Mouse (Mus musculus) cerebellum, adult 9-10 months (tissue): ENCODE results near the gene Uvrag.
A peak's percentile ranks its signal among the peaks of the same experiment; 100 is the strongest.

Experiments used
- DNase-seq: peaks from one replicate; pipeline ENCODE4 v3.0.0; 2022

Gene Uvrag

GRCm38 (mm10) chr7:98916581-98916980, 224.4 kb downstream of the Uvrag start:
- DNase-seq = no peak

- DNase-seq = no peak
Observed at GRCm38 (mm10) chr7:98912953-98913360, 228.0 kb downstream of the Uvrag start.

GRCm38 (mm10) chr7:98911276-98911675, 229.7 kb downstream of the Uvrag start:
- no peak for DNase-seq

- no peak for DNase-seq
Observed at GRCm38 (mm10) chr7:98910712-98911111, 230.2 kb downstream of the Uvrag start.

GRCm38 (mm10) chr7:98910164-98910563, 230.8 kb downstream of the Uvrag start:
- no peak for DNase-seq

- no peak for DNase-seq
Observed at GRCm38 (mm10) chr7:98907476-98907875, 233.5 kb downstream of the Uvrag start.

GRCm38 (mm10) chr7:98904659-98905362, 236.1 kb downstream of the Uvrag start:
- DNase-seq = no peak

GRCm38 (mm10) chr7:98903884-98904283, 237.1 kb downstream of the Uvrag start:
- no peak for DNase-seq

- DNase-seq = no peak
Observed at GRCm38 (mm10) chr7:98901120-98901519, 239.8 kb downstream of the Uvrag start.

GRCm38 (mm10) chr7:98899815-98900214, 241.1 kb downstream of the Uvrag start:
- DNase-seq = no peak

GRCm38 (mm10) chr7:98897323-98897722, 243.6 kb downstream of the Uvrag start:
- DNase-seq = no peak

- peak; percentile 33 for DNase-seq
Observed at GRCm38 (mm10) chr7:98895501-98896095, 245.3 kb downstream of the Uvrag start.

- DNase-seq = no peak
Observed at GRCm38 (mm10) chr7:98894768-98895167, 246.2 kb downstream of the Uvrag start.

- no peak for DNase-seq
Observed at GRCm38 (mm10) chr7:98894305-98894704, 246.6 kb downstream of the Uvrag start.

GRCm38 (mm10) chr7:98893144-98893543, 247.8 kb downstream of the Uvrag start:
- no peak for DNase-seq

- no peak for DNase-seq
Observed at GRCm38 (mm10) chr7:98889211-98889610, 251.7 kb downstream of the Uvrag start.

- DNase-seq = no peak
Observed at GRCm38 (mm10) chr7:98888810-98889209, 252.1 kb downstream of the Uvrag start.

- peak; percentile 74 for DNase-seq
Observed at GRCm38 (mm10) chr7:98887811-98888261, 253.1 kb downstream of the Uvrag start.

GRCm38 (mm10) chr7:98881887-98882286, 259.1 kb downstream of the Uvrag start:
- peak; percentile 39 for DNase-seq

GRCm38 (mm10) chr7:98879176-98879575, 261.8 kb downstream of the Uvrag start:
- DNase-seq = no peak

- DNase-seq = no peak
Observed at GRCm38 (mm10) chr7:98876119-98876518, 264.8 kb downstream of the Uvrag start.

GRCm38 (mm10) chr7:98875390-98875990, 265.5 kb downstream of the Uvrag start:
- no peak for DNase-seq

- no peak for DNase-seq
Observed at GRCm38 (mm10) chr7:98874411-98874951, 266.5 kb downstream of the Uvrag start.

GRCm38 (mm10) chr7:98873316-98873715, 267.6 kb downstream of the Uvrag start:
- no peak for DNase-seq
